Mouse (Mus musculus): ENCODE results near the gene Foxn1.

Gene Foxn1

GRCm38 (mm10) chr11:78399680-78400079, 13.3 kb upstream of the Foxn1 start:
- DNase-seq = peak; percentile 55 to 77

- no peak for DNase-seq
Measured at GRCm38 (mm10) chr11:78398212-78398611, 11.9 kb upstream of the Foxn1 start.

GRCm38 (mm10) chr11:78397397-78397796, 11.0 kb upstream of the Foxn1 start:
- DNase-seq = peak in 1 of 2 experiments; percentile 69

GRCm38 (mm10) chr11:78396950-78397349, 10.6 kb upstream of the Foxn1 start:
- no peak for DNase-seq

GRCm38 (mm10) chr11:78392728-78393127, 6.4 kb upstream of the Foxn1 start:
- DNase-seq = no peak

GRCm38 (mm10) chr11:78385776-78386175, 582 bp downstream of the Foxn1 start:
- no peak for DNase-seq

GRCm38 (mm10) chr11:78382701-78383100, 3.7 kb downstream of the Foxn1 start:
- DNase-seq = no peak

- no peak for DNase-seq
Measured at GRCm38 (mm10) chr11:78382286-78382685, 4.1 kb downstream of the Foxn1 start.

GRCm38 (mm10) chr11:78380996-78381395, 5.4 kb downstream of the Foxn1 start:
- DNase-seq = no peak

- DNase-seq = no peak
Measured at GRCm38 (mm10) chr11:78380351-78380750, 6.0 kb downstream of the Foxn1 start.

- no peak for DNase-seq
Measured at GRCm38 (mm10) chr11:78377549-78378159, 8.7 kb downstream of the Foxn1 start.

- no peak for DNase-seq
Measured at GRCm38 (mm10) chr11:78374147-78374546, 12.2 kb downstream of the Foxn1 start.

GRCm38 (mm10) chr11:78372610-78373009, 13.7 kb downstream of the Foxn1 start:
- peak in 1 of 2 experiments; percentile 32 for DNase-seq

- no peak for DNase-seq
Measured at GRCm38 (mm10) chr11:78372166-78372565, 14.2 kb downstream of the Foxn1 start.

- DNase-seq = no peak
Measured at GRCm38 (mm10) chr11:78371711-78372110, 14.6 kb downstream of the Foxn1 start.

- no peak for DNase-seq
Measured at GRCm38 (mm10) chr11:78370389-78370788, 16.0 kb downstream of the Foxn1 start.

- no peak for DNase-seq
Measured at GRCm38 (mm10) chr11:78367456-78368225, 18.7 kb downstream of the Foxn1 start.

- DNase-seq = no peak
Measured at GRCm38 (mm10) chr11:78364103-78364502, 22.3 kb downstream of the Foxn1 start.

- peak in 1 of 2 experiments; percentile 37 for DNase-seq
Measured at GRCm38 (mm10) chr11:78363309-78364007, 22.9 kb downstream of the Foxn1 start.

- no peak for DNase-seq
Measured at GRCm38 (mm10) chr11:78360789-78361131, 25.6 kb downstream of the Foxn1 start.

- peak; percentile 59 to 84 for DNase-seq
Measured at GRCm38 (mm10) chr11:78360125-78360788, 26.1 kb downstream of the Foxn1 start.

- peak in 1 of 2 experiments; percentile 56 for DNase-seq
Measured at GRCm38 (mm10) chr11:78358330-78359007, 27.9 kb downstream of the Foxn1 start.
